ENCODE assay signal across 9 mouse cellular contexts in genomic region chr1:130550242-130551167, GRCm38 (mm10).
DNase-seq lines count a peak whose midpoint lies in the region; ATAC-seq and TF ChIP-seq lines count a peak whose summit lies in the region.
"Had no signal": no experiment of that assay in that cellular context is flagged by ENCODE, and none has a peak within 500 bp of the region (broad histone marks: within the 10 kb centered on the region; RNA-seq: fewer than 3 reads in every experiment).

No protein-coding gene starts in this region.

- H3K4me1 ChIP-seq in lung, embryonic 14.5 days (ENCODE audit: insufficient read depth), result no peaks in the 10 kb centered on the region
- H3K4me1 ChIP-seq: midbrain, embryonic 12.5 days had no signal

- H3K9me3 ChIP-seq in lung, embryonic 14.5 days (ENCODE audit: low read depth, low read length), result no peaks in the 10 kb centered on the region
- H3K9me3 ChIP-seq: midbrain, embryonic 12.5 days had no signal

- H3K36me3 ChIP-seq in lung, embryonic 14.5 days (ENCODE audit: insufficient read depth), result no peaks in the 10 kb centered on the region
- H3K36me3 ChIP-seq: midbrain, embryonic 12.5 days had no signal

- H3K27ac ChIP-seq in lung, embryonic 14.5 days (ENCODE audit: low read depth), result peak overlapping the region; percentile 65; the same call in 1 of the 2 replicates
- H3K27ac ChIP-seq: midbrain, embryonic 12.5 days had no signal

- DNase-seq in CD4-positive, CD25-positive, alpha-beta regulatory T cell, adult 2 months (ENCODE audit: low read depth, low spot score), result peak; percentile 53
- peak; percentile 38 to 63 for DNase-seq in adrenal gland, postnatal 36 days
- DNase-seq in heart, postnatal 4 days, result peak; percentile 33
- DNase-seq in lung, embryonic 14.5 days, result peak; percentile 49
- peak; percentile 28 to 65 for DNase-seq in thymus, adult 18-20 months
- no peak for DNase-seq in MN1 (ENCODE audit: low spot score)
- no peak for DNase-seq in cerebellum, adult 9-11 months
- DNase-seq in cerebellum, postnatal 14 days, result no peak

- ATAC-seq in lung, embryonic 14.5 days (ENCODE audit: insufficient read depth), result peak; percentile 36; the same call in 1 of the 2 replicates

- peak overlapping the region; percentile 29; the same call in 1 of the 2 replicates for H3K4me2 ChIP-seq in lung, embryonic 14.5 days
- H3K4me2 ChIP-seq: midbrain, embryonic 12.5 days had no signal

- H3K4me3 ChIP-seq in lung, embryonic 14.5 days (ENCODE audit: low read depth, low read length), result no peak overlapping the region
- H3K4me3 ChIP-seq: midbrain, embryonic 12.5 days had no signal

- no peak for TF ChIP-seq CTCF in lung, embryonic 14.5 days (IDR thresholded peaks at IDR 0.05; ENCODE audit: low read depth)

- H3K9ac ChIP-seq in lung, embryonic 14.5 days, result no peak overlapping the region
- H3K9ac ChIP-seq: midbrain, embryonic 12.5 days had no signal

- WGBS in lung, embryonic 14.5 days, result 58% methylated on average over 19 of the region's 19 CpGs

- H3K27me3 ChIP-seq in lung, embryonic 14.5 days (ENCODE audit: insufficient read depth, low read length), result no peaks in the 10 kb centered on the region
- H3K27me3 ChIP-seq: midbrain, embryonic 12.5 days had no signal

Comparison
In these comparisons a context has a peak if more than half of its experiments do, and no peak if none do; other contexts are left out.
1. DNase-seq: peak in CD4-positive, CD25-positive, alpha-beta regulatory T cell, adult 2 months (single experiment), adrenal gland, postnatal 36 days (2 of 2), heart, postnatal 4 days (single experiment), lung, embryonic 14.5 days (single experiment) and thymus, adult 18-20 months (2 of 2); none in MN1 (single experiment), cerebellum, adult 9-11 months (single experiment) and cerebellum, postnatal 14 days (0 of 2).